Mouse (Mus musculus) E14TG2a.4 (cell line): ENCODE measurements around the gene Hs3st1.

ENCODE experiments used
- CTCF ChIP-seq: conservative IDR thresholded peaks from 2 replicates; pipeline ENCODE4 v1.5.1; 2014; ENCODE audit warnings: low read length
- NANOG ChIP-seq: IDR thresholded peaks from 2 replicates; pipeline ENCODE4 v1.6.1; 2014; ENCODE audit warnings: borderline replicate concordance, low read length, mixed read lengths

DNA sequence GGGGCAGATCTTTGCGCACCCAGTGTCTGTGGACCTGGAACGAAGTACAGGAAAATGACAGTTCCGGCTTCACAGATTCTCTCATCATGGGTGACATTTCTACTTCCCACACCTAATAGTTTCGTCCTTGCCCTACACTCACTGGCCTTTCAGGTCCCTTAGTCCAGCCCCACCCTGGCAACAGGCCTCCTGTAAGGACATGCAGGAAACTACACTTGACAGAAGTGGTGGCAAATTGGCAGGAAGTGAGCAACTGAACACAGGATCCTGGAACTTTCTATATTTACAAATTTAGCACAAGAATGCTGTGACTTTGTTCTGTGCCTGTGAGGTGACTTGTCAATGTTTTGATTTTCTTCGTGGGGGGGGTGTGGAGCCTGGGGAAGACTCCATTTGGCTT is 40.1 kb downstream of the Hs3st1 start:
- TF ChIP-seq CTCF = no peak
- TF ChIP-seq NANOG = no peak
